Mouse (Mus musculus) embryonic facial prominence, embryonic 14.5 days (tissue): ENCODE results near the gene Nt5m. TPM values are rescaled to one million over a fixed set of nuclear protein-coding genes. Genes with fewer than 3 reads are reported as not detected.

Experiments used
- ATAC-seq: fragments of 200-750 bp; cut with Nextera tagmentation; 2 replicates; pipeline ENCODE4 v1.8.0; 2017; ENCODE audit warnings: low read depth, moderate number of reproducible peaks, moderate TSS enrichment
- DNase-seq: peaks from one replicate; pipeline ENCODE4 v3.0.0-alpha.2; 2015; ENCODE audit warnings: low spot score
- H3K27ac ChIP-seq: fragments of 300-500 bp; sonication (generic); replicated peaks from 2 replicates; pipeline ENCODE4 v1.5.1; 2014; ENCODE audit warnings: low read depth, mild to moderate bottlenecking, low read length, moderate library complexity
- H3K27me3 ChIP-seq: fragments of 300-500 bp; sonication (generic); replicated peaks from 2 replicates; pipeline ENCODE4 v1.6.1; 2014; ENCODE audit warnings: low read length; ENCODE audit not compliant: control insufficient read depth, insufficient read depth
- H3K36me3 ChIP-seq: fragments of 300-500 bp; sonication (generic); 2 replicates; pipeline ENCODE4 v1.6.1; 2014; ENCODE audit warnings: low read length, mixed read lengths; ENCODE audit not compliant: control insufficient read depth, insufficient read depth
- H3K4me1 ChIP-seq: fragments of 300-500 bp; sonication (generic); 2 replicates; pipeline ENCODE4 v1.6.1; 2014; ENCODE audit warnings: antibody characterized with exemption, low read length; ENCODE audit not compliant: control insufficient read depth, insufficient read depth
- H3K4me2 ChIP-seq: fragments of 300-500 bp; sonication (generic); 2 replicates; pipeline ENCODE4 v1.6.1; 2014; ENCODE audit warnings: low read depth, mild to moderate bottlenecking, low read length, moderate library complexity, mixed read lengths
- H3K4me3 ChIP-seq: fragments of 300-500 bp; sonication (generic); 2 replicates; pipeline ENCODE4 v1.5.1; 2014; ENCODE audit warnings: low read depth, mild to moderate bottlenecking, low read length
- H3K9ac ChIP-seq: fragments of 300-500 bp; sonication (generic); 2 replicates; pipeline ENCODE4 v1.6.1; 2014; ENCODE audit warnings: low read depth, mild to moderate bottlenecking, low read length, moderate library complexity, mixed read lengths
- H3K9me3 ChIP-seq: fragments of 300-500 bp; sonication (generic); 2 replicates; pipeline ENCODE4 v1.6.1; 2016; ENCODE audit warnings: low read length; ENCODE audit not compliant: control insufficient read depth
- WGBS: fragments of 180-500 bp; shearing (Covaris S2); extraction: QIAGEN DNeasy Blood & Tissue Kit; methylation state at CpG from one replicate; pipeline ENCODE4 v1.1.7; 2014; 5-methylcytosine and 5-hydroxymethylcytosine counted together
- polyA plus RNA-seq: library from polyadenylated mRNA; unstranded; fragments of >200 nt; fragmentation: Nextera tagmentation; extraction: Ambion mirVana; gene quantifications from 2 replicates; pipeline ENCODE4 v1.2.1, GENCODE M21; 2014

The Nt5m gene
- polyA plus RNA-seq, 1 experiment from 2014 or later = 34.6 TPM

DNA sequence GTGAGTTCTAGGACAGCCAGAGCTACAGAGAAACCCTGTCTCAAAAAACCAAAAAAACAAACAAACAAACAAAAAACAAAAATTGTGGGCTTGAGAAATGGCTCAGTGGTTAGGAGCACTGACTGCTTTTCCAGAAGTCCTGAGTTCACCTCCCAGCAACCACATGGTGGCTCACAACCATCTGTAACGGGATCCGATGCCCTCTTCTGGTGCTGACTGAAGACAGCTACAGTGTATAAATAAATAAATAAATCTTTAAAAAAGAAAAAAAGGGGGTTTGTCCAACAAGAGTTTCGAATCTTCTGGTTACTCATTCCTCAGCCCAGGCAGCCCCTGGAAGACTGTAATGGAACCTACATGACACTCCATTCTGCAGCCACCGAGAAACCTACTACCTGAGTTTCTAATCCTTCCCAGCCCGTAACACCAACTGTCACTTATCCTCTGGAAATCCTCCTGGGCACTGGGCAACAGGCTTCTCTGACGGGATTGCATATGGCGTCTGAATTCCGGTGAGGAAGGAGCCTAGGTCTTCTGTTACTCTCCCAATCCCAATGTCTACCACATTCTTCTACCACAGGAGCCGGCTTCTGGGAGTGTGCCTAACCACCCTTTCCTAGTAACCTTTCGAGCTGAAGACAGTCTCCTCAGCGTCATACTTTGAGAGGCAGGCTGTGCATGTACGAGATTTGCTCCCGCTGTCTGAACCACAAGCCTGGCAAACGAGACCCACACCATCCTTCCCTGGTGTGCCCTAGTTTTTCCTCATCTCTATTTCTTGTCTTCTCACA lies 30.9 kb upstream of the Nt5m start:
- H3K36me3 ChIP-seq = peaks cover 44% of the 10 kb centered on the region
- WGBS = 57% methylated on average over 14 of the region's 14 CpGs
- H3K4me2 ChIP-seq = peak overlapping the region; percentile 92
- no peak for DNase-seq
- peak overlapping the region; percentile 92 for H3K9ac ChIP-seq
- peak overlapping the region; percentile 96; the same call in 1 of the 2 replicates for H3K27ac ChIP-seq
- no peak for ATAC-seq
- no peaks in the 10 kb centered on the region for H3K9me3 ChIP-seq
- H3K4me3 ChIP-seq = peak overlapping the region; percentile 65
- peaks cover 15% of the 10 kb centered on the region for H3K4me1 ChIP-seq
- H3K27me3 ChIP-seq = no peaks in the 10 kb centered on the region

DNA sequence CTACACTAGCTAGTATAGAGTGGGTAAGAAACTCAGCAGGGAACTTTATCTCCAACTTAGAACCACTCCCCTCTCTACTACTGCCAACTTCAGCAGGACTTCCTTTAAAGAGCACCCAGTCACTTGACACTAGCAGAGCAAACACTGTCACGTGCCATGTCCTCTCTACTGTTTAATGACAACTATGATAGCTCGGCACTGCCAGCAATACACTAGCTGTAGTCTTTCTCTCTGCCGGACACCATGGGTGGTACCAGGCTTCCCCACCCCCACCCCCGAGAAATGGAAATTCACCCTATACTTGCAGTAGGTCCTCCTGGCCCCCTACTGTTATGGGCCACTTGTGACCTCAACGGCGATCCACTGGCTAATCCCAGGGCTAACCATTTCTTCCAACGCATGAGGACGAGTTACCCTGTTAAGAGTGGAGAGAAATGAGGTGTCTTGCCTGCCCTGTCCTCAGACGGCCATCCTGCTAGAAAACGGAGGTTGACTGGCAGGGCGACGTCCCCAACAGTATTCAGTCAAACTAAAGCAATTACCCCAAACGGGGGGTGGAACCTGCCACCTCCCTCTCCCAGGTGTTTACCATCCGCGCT lies 30.1 kb upstream of the Nt5m start:
- ATAC-seq (no peak; the same call in 1 of the 2 replicates), DNase-seq (peak; percentile 67)
- peaks cover 15% of the 10 kb centered on the region for H3K4me1 ChIP-seq
- H3K9ac ChIP-seq = peak overlapping the region; percentile 92
- H3K4me2 ChIP-seq = peak overlapping the region; percentile 92
- H3K9me3 ChIP-seq = no peaks in the 10 kb centered on the region
- no peaks in the 10 kb centered on the region for H3K27me3 ChIP-seq
- H3K4me3 ChIP-seq = peak overlapping the region; percentile 65
- peak overlapping the region; percentile 96 for H3K27ac ChIP-seq
- peaks cover 37% of the 10 kb centered on the region for H3K36me3 ChIP-seq
- WGBS = 2% methylated on average over 15 of the region's 15 CpGs

DNA sequence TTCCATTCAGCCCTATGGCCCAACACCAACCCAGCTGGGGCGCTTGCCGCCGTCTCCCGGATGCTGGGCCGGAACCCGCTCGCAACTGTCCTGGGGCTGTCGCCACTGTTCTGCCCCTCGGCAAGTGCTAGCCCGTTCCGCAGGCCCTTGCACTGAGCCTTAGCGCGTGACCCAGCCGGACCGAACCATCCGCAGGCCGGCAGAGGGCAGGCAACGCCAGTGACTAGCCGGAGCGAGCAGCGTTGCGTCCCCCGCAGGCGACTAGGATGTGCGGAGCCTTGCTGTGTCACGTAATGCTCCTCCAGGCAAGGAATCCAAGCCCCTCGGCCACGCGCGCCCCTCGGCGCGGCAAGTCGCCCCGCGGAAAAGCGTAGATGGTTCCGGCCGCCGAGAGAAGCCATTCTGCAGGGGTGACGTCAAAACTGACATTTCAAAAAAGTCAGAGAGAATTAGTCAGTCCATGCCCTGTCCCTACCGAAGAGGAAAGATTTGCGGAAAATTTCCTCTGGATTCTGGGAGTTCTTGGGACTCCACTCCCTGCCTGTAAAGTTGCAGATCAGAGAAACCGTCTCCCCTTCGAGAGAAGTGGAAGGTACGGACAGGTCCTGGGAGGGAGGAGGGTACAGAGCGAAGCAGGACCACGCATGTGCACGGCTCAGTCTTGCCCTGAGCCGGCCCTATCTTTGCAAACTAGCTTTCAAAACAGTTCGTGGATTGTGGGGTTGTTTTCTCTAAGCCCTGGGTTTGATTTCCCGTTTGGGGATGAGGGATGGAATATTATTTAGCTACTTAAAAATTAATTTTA lies 29.4 kb upstream of the Nt5m start, which contains the start of gene Flcn:
TSS of gene Flcn (minus strand) at position 347 of the 805 bp plus-strand sequence.
- Histone ChIP-seq H3K4me2 (peak within 1 kb of the TSS; percentile 92), H3K4me3 (peak within 1 kb of the TSS; percentile 65), H3K4me1 (peaks cover 15% of the 10 kb centered on the region), H3K27me3 (no peaks in the 10 kb centered on the region), H3K27ac (peak within 1 kb of the TSS; percentile 96), H3K36me3 (peaks cover 30% of the 10 kb centered on the region), H3K9me3 (no peaks in the 10 kb centered on the region), H3K9ac (peak within 1 kb of the TSS; percentile 92)
- under 1% methylated on average over 50 of the region's 52 CpGs for WGBS
- DNase-seq (peak; percentile 94), ATAC-seq (peak; percentile 95)

DNA sequence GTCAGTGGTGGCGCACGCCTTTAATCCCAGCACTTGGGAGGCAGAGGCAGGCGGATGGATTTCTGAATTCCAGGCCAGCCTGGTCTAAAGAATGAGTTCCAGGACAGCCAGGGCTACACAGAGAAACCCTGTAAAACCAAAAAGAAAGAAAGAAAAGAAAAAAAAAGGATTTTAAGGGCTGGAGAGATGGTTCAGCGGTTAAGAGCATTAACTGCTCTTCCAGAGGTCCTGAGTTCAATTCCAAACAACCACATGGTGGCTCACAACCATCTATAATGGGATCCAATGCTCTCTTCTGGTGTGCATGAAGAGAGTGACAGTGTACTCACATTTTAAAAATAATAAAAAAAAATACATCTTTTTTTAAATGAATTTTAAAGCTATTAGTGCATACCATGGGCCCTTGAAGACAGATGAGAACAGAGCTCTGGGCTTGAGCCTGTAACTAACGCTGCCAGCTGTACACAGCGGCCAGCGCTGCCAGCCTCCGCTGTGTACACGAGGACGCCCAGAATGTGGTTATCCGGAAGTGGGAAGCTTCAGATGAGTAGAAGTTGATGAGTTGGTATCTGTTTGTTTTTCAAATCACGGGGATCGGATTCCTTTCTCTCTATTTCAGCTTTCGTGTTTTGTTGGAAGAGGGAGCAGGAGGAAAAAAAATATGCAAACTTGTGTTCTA lies 28.6 kb upstream of the Nt5m start:
- Histone ChIP-seq H3K9me3 (no peaks in the 10 kb centered on the region), H3K9ac (peak overlapping the region; percentile 92), H3K4me1 (peaks cover 15% of the 10 kb centered on the region), H3K27me3 (no peaks in the 10 kb centered on the region), H3K4me3 (peak overlapping the region; percentile 65), H3K36me3 (peaks cover 27% of the 10 kb centered on the region), H3K27ac (peak overlapping the region; percentile 96), H3K4me2 (peak overlapping the region; percentile 92)
- ATAC-seq (no peak), DNase-seq (no peak)
- WGBS = 54% methylated on average over 14 of the region's 14 CpGs

DNA sequence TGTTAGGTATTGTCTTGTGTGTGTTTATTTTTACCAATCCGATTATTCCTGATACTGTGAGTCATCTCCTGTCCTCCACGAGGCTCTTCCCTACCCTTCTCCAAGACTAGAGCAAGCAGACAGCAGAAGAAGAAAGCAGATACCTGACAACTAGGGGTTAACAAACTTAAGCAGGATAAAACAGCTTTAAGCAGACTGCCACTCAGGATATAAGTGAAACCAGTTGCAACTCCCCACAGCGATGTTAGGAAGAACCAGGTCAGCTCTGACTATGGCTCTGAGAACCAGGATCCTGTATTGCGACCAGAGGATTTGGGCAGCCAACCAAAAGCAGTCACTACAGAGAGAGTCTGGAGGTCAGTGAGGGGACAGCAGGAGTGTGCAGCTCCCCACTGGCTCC lies 28.0 kb upstream of the Nt5m start:
- no peaks in the 10 kb centered on the region for H3K27me3 ChIP-seq
- H3K9ac ChIP-seq = peak overlapping the region; percentile 52
- 39% methylated on average over 4 of the region's 4 CpGs for WGBS
- H3K4me3 ChIP-seq = no peak overlapping the region
- H3K4me2 ChIP-seq = peak overlapping the region; percentile 92
- H3K36me3 ChIP-seq = peaks cover 23% of the 10 kb centered on the region
- H3K4me1 ChIP-seq = peaks cover 15% of the 10 kb centered on the region
- DNase-seq = peak; percentile 41
- no peaks in the 10 kb centered on the region for H3K9me3 ChIP-seq
- no peak for ATAC-seq
- peak overlapping the region; percentile 96 for H3K27ac ChIP-seq

DNA sequence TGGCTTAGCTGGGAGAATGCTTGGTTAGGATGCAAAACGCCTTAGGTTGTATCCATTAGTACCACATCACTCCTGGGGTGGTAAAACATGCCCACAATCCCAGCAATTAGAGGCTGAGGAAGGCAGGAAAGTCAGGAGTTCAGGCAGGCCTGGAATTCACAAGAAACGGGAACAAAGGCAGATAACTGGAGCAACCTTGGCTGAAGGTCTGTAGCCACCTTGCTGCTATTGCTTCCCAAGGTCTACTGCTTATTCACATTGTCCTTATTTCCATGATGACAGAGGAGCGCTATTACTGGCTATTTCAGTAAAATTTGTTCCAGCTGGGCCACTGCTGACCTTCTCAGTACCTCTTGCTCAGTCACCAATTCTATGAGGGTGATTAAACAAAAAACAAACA lies 26.0 kb upstream of the Nt5m start:
- no peak overlapping the region for H3K4me3 ChIP-seq
- no peak overlapping the region for H3K4me2 ChIP-seq
- H3K4me1 ChIP-seq = peaks cover 15% of the 10 kb centered on the region
- no peaks in the 10 kb centered on the region for H3K27me3 ChIP-seq
- WGBS = 62% methylated on average over 3 of the region's 3 CpGs
- DNase-seq = no peak
- no peaks in the 10 kb centered on the region for H3K9me3 ChIP-seq
- no peak for ATAC-seq
- H3K27ac ChIP-seq = no peak overlapping the region
- H3K9ac ChIP-seq = no peak overlapping the region
- H3K36me3 ChIP-seq = peaks cover 26% of the 10 kb centered on the region

DNA sequence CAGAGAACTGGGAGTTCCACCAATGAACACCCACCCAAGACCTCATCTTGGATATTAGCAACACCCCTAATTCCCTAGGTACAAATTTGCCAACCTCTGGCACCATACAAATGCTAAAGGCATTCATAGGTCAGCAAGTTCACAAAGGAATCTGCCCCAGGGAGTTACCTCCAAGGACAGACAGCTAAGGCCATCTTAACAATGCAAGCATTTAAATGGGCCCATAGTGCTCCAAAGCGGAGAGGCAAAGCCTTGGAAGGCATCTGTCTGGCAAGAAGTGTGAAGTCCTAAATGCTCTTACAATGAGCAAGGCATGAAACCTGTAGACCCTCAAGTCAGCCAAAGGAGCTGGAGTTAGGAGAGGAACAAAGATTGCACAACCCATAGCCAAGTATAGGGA lies 24.9 kb upstream of the Nt5m start:
- Histone ChIP-seq H3K4me3 (no peak overlapping the region), H3K27ac (no peak overlapping the region)
- no peak for ATAC-seq

DNA sequence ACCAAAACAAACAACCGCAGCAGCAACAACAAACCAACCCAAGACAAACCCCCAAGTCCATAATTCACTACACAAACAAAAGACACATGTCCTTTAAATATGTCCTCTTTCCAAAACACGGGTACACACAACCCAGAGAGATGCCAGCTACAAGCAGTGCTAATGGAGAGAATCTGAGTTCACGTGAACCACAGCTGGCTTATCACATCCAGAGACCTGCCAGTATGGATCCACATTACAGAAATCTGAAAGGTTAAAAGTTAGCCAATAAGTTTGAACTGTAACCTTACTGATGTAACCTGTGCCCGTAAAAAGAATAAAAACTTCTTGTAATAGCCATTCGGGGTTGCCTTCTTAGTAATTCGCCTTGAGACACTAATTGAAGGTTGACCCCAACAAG lies 24.3 kb upstream of the Nt5m start:
- Histone ChIP-seq H3K36me3 (peaks cover 42% of the 10 kb centered on the region), H3K27ac (no peak overlapping the region), H3K9ac (no peak overlapping the region), H3K4me3 (no peak overlapping the region), H3K4me1 (peaks cover 7% of the 10 kb centered on the region; the same call in 1 of the 2 replicates), H3K27me3 (no peaks in the 10 kb centered on the region), H3K4me2 (no peak overlapping the region), H3K9me3 (no peaks in the 10 kb centered on the region)
- DNase-seq = no peak
- ATAC-seq = no peak
- WGBS = 87% methylated on average over 6 of the region's 6 CpGs

More for the DNA sequence above, 24.9 kb upstream of the Nt5m start:
- no peak for DNase-seq
- peaks cover 7% of the 10 kb centered on the region; the same call in 1 of the 2 replicates for H3K4me1 ChIP-seq
- H3K9ac ChIP-seq = no peak overlapping the region
- H3K36me3 ChIP-seq = peaks cover 36% of the 10 kb centered on the region
- H3K27me3 ChIP-seq = no peaks in the 10 kb centered on the region
- H3K4me2 ChIP-seq = no peak overlapping the region
- 72% methylated on average over 1 of the region's 1 CpGs for WGBS
- no peaks in the 10 kb centered on the region for H3K9me3 ChIP-seq
